Mouse (Mus musculus) forebrain, embryonic 14.5 days (tissue): ENCODE results near the gene Traf7. TPM values are rescaled to one million over a fixed set of nuclear protein-coding genes. Genes with fewer than 3 reads are reported as not detected.
A peak's percentile ranks its signal among the peaks of the same experiment; 100 is the strongest.

Experiments used
- ATAC-seq: fragments of 200-750 bp; cut with Nextera tagmentation; 2 replicates; pipeline ENCODE4 v1.8.0; 2017; ENCODE audit warnings: mild to moderate bottlenecking, moderate library complexity
- DNase-seq: peaks from one replicate; pipeline ENCODE4 v3.0.0-alpha.2; 2015; ENCODE audit warnings: low spot score
- H3K27ac ChIP-seq: fragments of 300-500 bp; sonication (generic); 2 replicates; pipeline ENCODE4 v1.5.1; 2014; ENCODE audit warnings: low read depth, mild to moderate bottlenecking, control low read depth, low read length, moderate library complexity
- H3K27me3 ChIP-seq: fragments of 300-500 bp; sonication (generic); replicated peaks from 2 replicates; pipeline ENCODE4 v1.6.1; 2014; ENCODE audit warnings: low read length, control low read depth, mixed read lengths; ENCODE audit not compliant: control insufficient read depth, insufficient read depth
- H3K36me3 ChIP-seq: fragments of 300-500 bp; sonication (generic); 2 replicates; pipeline ENCODE4 v1.6.1; 2014; ENCODE audit warnings: low read length, control low read depth; ENCODE audit not compliant: control insufficient read depth, insufficient read depth
- H3K4me1 ChIP-seq: fragments of 300-500 bp; sonication (generic); 2 replicates; pipeline ENCODE4 v1.6.1; 2014; ENCODE audit warnings: antibody characterized with exemption, low read length, control low read depth; ENCODE audit not compliant: control insufficient read depth, insufficient read depth
- H3K4me2 ChIP-seq: fragments of 300-500 bp; sonication (generic); 2 replicates; pipeline ENCODE4 v1.6.1; 2014; ENCODE audit warnings: mild to moderate bottlenecking, control low read depth, low read length
- H3K4me3 ChIP-seq: fragments of 300-500 bp; sonication (generic); 2 replicates; pipeline ENCODE4 v1.5.1; 2014; ENCODE audit warnings: low read depth, low read length, control low read depth
- H3K9ac ChIP-seq: fragments of 300-500 bp; sonication (generic); 2 replicates; pipeline ENCODE4 v1.6.1; 2014; ENCODE audit warnings: mild to moderate bottlenecking, low read length, control low read depth, moderate library complexity
- H3K9me3 ChIP-seq: fragments of 300-500 bp; sonication (generic); replicated peaks from 2 replicates; pipeline ENCODE4 v1.6.1; 2016; ENCODE audit warnings: low read length, control low read depth, mixed read lengths; ENCODE audit not compliant: control insufficient read depth
- WGBS: fragments of 180-500 bp; shearing (Covaris S2); extraction: QIAGEN DNeasy Blood & Tissue Kit; methylation state at CpG from one replicate; pipeline ENCODE4 v1.1.7; 2014; 5-methylcytosine and 5-hydroxymethylcytosine counted together
- polyA plus RNA-seq: library from polyadenylated mRNA; unstranded; fragments of >200 nt; fragmentation: Nextera tagmentation; extraction: Ambion mirVana; gene quantifications from 2 replicates; pipeline ENCODE4 v1.2.1, GENCODE M21; 2014

Traf7 gene
- polyA plus RNA-seq, 1 experiment from 2014 or later, result 80.1 TPM

GRCm38 (mm10) chr17:24549618-24550415, 22.1 kb upstream of the Traf7 start, which contains the start of gene Pkd1:
Pkd1 (plus strand) TSS chr17:24549834.
- ATAC-seq (peak; percentile 96), DNase-seq (peak; percentile 99)
- Histone ChIP-seq H3K4me1 (peaks cover 22% of the 10 kb centered on the region), H3K36me3 (no peaks in the 10 kb centered on the region), H3K9ac (peak within 1 kb of the TSS; percentile 94), H3K27me3 (0 out of 2 replicates have a peak, but pooled peaks cover 12% of the 10 kb centered on the region), H3K4me3 (peak within 1 kb of the TSS; percentile 63), H3K4me2 (peak within 1 kb of the TSS; percentile 62), H3K27ac (peak within 1 kb of the TSS; percentile 88), H3K9me3 (no peaks in the 10 kb centered on the region)
- WGBS, result under 1% methylated on average over 64 of the region's 72 CpGs

GRCm38 (mm10) chr17:24548921-24549617, 21.3 kb upstream of the Traf7 start:
- ATAC-seq (no peak), DNase-seq (peak; percentile 40)
- Histone ChIP-seq H3K4me2 (peak overlapping the region; percentile 62), H3K36me3 (no peaks in the 10 kb centered on the region), H3K4me3 (peak overlapping the region; percentile 63), H3K9ac (peak overlapping the region; percentile 37; the same call in 1 of the 2 replicates), H3K4me1 (peaks cover 22% of the 10 kb centered on the region), H3K9me3 (no peaks in the 10 kb centered on the region), H3K27ac (no peak overlapping the region), H3K27me3 (0 out of 2 replicates have a peak, but pooled peaks cover 12% of the 10 kb centered on the region)
- WGBS, result 4% methylated on average over 23 of the region's 23 CpGs

- DNase-seq, result no peak
- 17% methylated on average over 9 of the region's 9 CpGs for WGBS
Measured at GRCm38 (mm10) chr17:24548435-24548834, 20.7 kb upstream of the Traf7 start.

GRCm38 (mm10) chr17:24546234-24546633, 18.5 kb upstream of the Traf7 start:
- Histone ChIP-seq H3K36me3 (no peaks in the 10 kb centered on the region), H3K4me1 (peaks cover 11% of the 10 kb centered on the region; the same call in 1 of the 2 replicates), H3K9ac (no peak overlapping the region), H3K4me2 (no peak overlapping the region), H3K27ac (no peak overlapping the region), H3K4me3 (no peak overlapping the region), H3K27me3 (0 out of 2 replicates have a peak, but pooled peaks cover 12% of the 10 kb centered on the region), H3K9me3 (no peaks in the 10 kb centered on the region)
- 82% methylated on average over 3 of the region's 3 CpGs for WGBS
- no peak for DNase-seq
- no peak for ATAC-seq

More at GRCm38 (mm10) chr17:24548435-24548834, 20.7 kb upstream of the Traf7 start:
- Histone ChIP-seq H3K4me1 (peaks cover 22% of the 10 kb centered on the region), H3K27ac (no peak overlapping the region), H3K27me3 (0 out of 2 replicates have a peak, but pooled peaks cover 12% of the 10 kb centered on the region), H3K9me3 (no peaks in the 10 kb centered on the region), H3K36me3 (no peaks in the 10 kb centered on the region), H3K9ac (no peak overlapping the region), H3K4me2 (peak overlapping the region; percentile 62), H3K4me3 (no peak overlapping the region)
- no peak for ATAC-seq

- no peak overlapping the region for H3K9ac ChIP-seq
- no peak for ATAC-seq
- H3K36me3 ChIP-seq, result no peaks in the 10 kb centered on the region
- H3K27ac ChIP-seq, result no peak overlapping the region
- H3K27me3 ChIP-seq, result 0 out of 2 replicates have a peak, but pooled peaks cover 12% of the 10 kb centered on the region
- WGBS, result 92% methylated on average over 2 of the region's 2 CpGs
- no peaks in the 10 kb centered on the region for H3K9me3 ChIP-seq
- no peak for DNase-seq
- peaks cover 7% of the 10 kb centered on the region; the same call in 1 of the 2 replicates for H3K4me1 ChIP-seq
- H3K4me3 ChIP-seq, result no peak overlapping the region
- no peak overlapping the region for H3K4me2 ChIP-seq
Measured at GRCm38 (mm10) chr17:24545247-24545646, 17.5 kb upstream of the Traf7 start.

- DNase-seq, result peak; percentile 37
- Histone ChIP-seq H3K4me3 (no peak overlapping the region), H3K9me3 (no peaks in the 10 kb centered on the region), H3K27ac (no peak overlapping the region), H3K27me3 (0 out of 2 replicates have a peak, but pooled peaks cover 12% of the 10 kb centered on the region), H3K9ac (no peak overlapping the region), H3K4me1 (peaks cover 7% of the 10 kb centered on the region; the same call in 1 of the 2 replicates), H3K4me2 (peak overlapping the region; percentile 28), H3K36me3 (no peaks in the 10 kb centered on the region)
- WGBS, result 27% methylated on average over 12 of the region's 12 CpGs
- no peak for ATAC-seq
Measured at GRCm38 (mm10) chr17:24544613-24545012, 16.9 kb upstream of the Traf7 start.

GRCm38 (mm10) chr17:24540375-24540774, 12.6 kb upstream of the Traf7 start:
- Histone ChIP-seq H3K9me3 (no peaks in the 10 kb centered on the region), H3K4me1 (peaks cover 8% of the 10 kb centered on the region), H3K36me3 (no peaks in the 10 kb centered on the region), H3K9ac (no peak overlapping the region), H3K4me3 (no peak overlapping the region), H3K4me2 (no peak overlapping the region), H3K27ac (no peak overlapping the region), H3K27me3 (no peaks in the 10 kb centered on the region)
- WGBS, result 3% methylated on average over 3 of the region's 3 CpGs
- peak; percentile 71 for DNase-seq
- ATAC-seq, result no peak; the same call in 1 of the 2 replicates

GRCm38 (mm10) chr17:24538950-24539349, 11.2 kb upstream of the Traf7 start:
- Histone ChIP-seq H3K9ac (no peak overlapping the region), H3K4me2 (no peak overlapping the region), H3K9me3 (no peaks in the 10 kb centered on the region), H3K4me3 (no peak overlapping the region), H3K27ac (no peak overlapping the region), H3K4me1 (peaks cover 8% of the 10 kb centered on the region), H3K27me3 (no peaks in the 10 kb centered on the region), H3K36me3 (no peaks in the 10 kb centered on the region)
- ATAC-seq (peak; percentile 54), DNase-seq (peak; percentile 61)
- 67% methylated on average over 8 of the region's 8 CpGs for WGBS
